Mouse (Mus musculus): ENCODE data around the gene Gpr162. TPM values are rescaled to one million over a fixed set of nuclear protein-coding genes. Genes with fewer than 3 reads are reported as not detected.

Gpr162 gene
- total and polyA plus RNA-seq, 2 experiments from 2014 or later: 39.3 to 225 TPM

GRCm38 (mm10) chr6:124817125-124817524 lies 46.7 kb downstream of the Gpr162 start:
- Histone ChIP-seq H3K36me3 (ENCODE audit: insufficient read depth, low read length) (peaks cover 63% of the 10 kb centered on the region), H3K4me3 (ENCODE audit: low read depth, low read length) (no peak overlapping the region)
- no peak for ATAC-seq (ENCODE audit: low FRiP score)

GRCm38 (mm10) chr6:124816611-124817010 lies 47.2 kb downstream of the Gpr162 start:
- Histone ChIP-seq H3K4me3 (ENCODE audit: low read depth, low read length) (no peak overlapping the region), H3K9ac (replicated peaks; ENCODE audit: low read length, poor library complexity, severe bottlenecking) (no peak overlapping the region), H3K9me3 (ENCODE audit: low read length) (no peaks in the 10 kb centered on the region), H3K27me3 (ENCODE audit: insufficient read depth, low read length) (no peaks in the 10 kb centered on the region), H3K27ac (ENCODE audit: low read depth, low read length) (no peak overlapping the region), H3K36me3 (ENCODE audit: insufficient read depth, low read length) (peaks cover 63% of the 10 kb centered on the region), H3K4me1 (ENCODE audit: insufficient read depth, low read length) (peaks cover 12% of the 10 kb centered on the region), H3K4me2 (ENCODE audit: low read depth, low read length, poor library complexity, severe bottlenecking) (no peak overlapping the region)
- WGBS: 92% methylated on average over 4 of the region's 4 CpGs
- DNase-seq (ENCODE audit: low spot score) (no peak), ATAC-seq (ENCODE audit: low FRiP score) (no peak)
- TF ChIP-seq CTCF (IDR thresholded peaks at IDR 0.05): no peak

More at GRCm38 (mm10) chr6:124817125-124817524, 46.7 kb downstream of the Gpr162 start:
- 95% methylated on average over 11 of the region's 11 CpGs for WGBS
- Histone ChIP-seq H3K27me3 (ENCODE audit: insufficient read depth, low read length) (no peaks in the 10 kb centered on the region), H3K9ac (replicated peaks; ENCODE audit: low read length, poor library complexity, severe bottlenecking) (no peak overlapping the region), H3K27ac (ENCODE audit: low read depth, low read length) (no peak overlapping the region), H3K4me2 (ENCODE audit: low read depth, low read length, poor library complexity, severe bottlenecking) (no peak overlapping the region), H3K9me3 (ENCODE audit: low read length) (no peaks in the 10 kb centered on the region), H3K4me1 (ENCODE audit: insufficient read depth, low read length) (peaks cover 11% of the 10 kb centered on the region)
- TF ChIP-seq CTCF (IDR thresholded peaks at IDR 0.05): no peak
- DNase-seq (ENCODE audit: low spot score): no peak

DNA sequence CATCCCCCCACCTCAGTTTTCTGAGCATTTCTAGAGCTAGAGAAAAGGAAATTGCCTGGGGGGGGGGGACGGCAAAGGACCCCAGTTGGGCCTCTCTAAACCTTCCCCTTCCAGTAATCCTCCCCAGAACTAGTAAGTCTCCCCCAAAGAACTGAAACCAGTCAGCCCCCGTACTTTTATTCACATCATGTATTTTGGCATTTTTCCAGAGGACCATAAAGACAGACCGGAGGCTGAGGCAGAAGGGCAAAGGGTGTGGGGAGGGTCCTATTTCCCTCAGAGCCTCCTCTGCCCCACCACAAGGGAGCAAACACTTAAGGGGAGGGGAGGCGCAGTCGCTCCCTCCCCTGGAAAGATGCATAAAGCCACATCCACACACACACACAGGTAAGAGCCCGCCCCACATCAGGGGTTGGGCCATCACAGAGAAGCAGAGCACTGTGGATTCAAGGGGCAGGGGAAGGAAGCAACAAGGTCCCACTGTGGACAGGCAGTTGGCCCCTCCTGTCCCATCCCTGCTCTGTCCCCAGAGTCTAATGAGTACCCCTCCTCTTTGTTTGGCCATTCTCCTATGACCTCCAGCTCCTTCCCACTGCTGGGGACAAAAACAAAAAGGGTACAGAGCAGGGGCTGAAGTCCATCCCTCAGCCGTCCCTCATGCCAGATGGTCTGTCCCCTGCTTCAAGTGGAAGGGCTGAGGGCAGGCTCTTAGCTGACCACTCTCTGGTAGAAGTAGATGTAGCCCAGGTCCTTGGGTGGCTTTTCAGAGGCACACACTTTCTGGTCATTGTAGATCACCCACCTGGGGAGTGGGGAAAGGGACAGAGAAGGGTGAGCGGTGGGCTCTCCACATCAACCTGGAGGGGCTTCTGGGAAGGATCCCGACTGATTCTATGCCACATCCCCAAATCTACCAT lies 48.7 kb downstream of the Gpr162 start:
- Histone ChIP-seq H3K4me1 (ENCODE audit: insufficient read depth, low read length) (peaks cover 12% of the 10 kb centered on the region), H3K36me3 (ENCODE audit: insufficient read depth, low read length) (peaks cover 53% of the 10 kb centered on the region), H3K9me3 (ENCODE audit: low read length) (no peaks in the 10 kb centered on the region), H3K27ac (ENCODE audit: low read depth, low read length) (no peak overlapping the region), H3K27me3 (ENCODE audit: insufficient read depth, low read length) (no peaks in the 10 kb centered on the region), H3K4me2 (ENCODE audit: low read depth, low read length, poor library complexity, severe bottlenecking) (peak overlapping the region; percentile 87; the same call in 1 of the 2 replicates), H3K4me3 (ENCODE audit: low read depth, low read length) (no peak overlapping the region), H3K9ac (replicated peaks; ENCODE audit: low read length, poor library complexity, severe bottlenecking) (0 out of 2 replicates have a peak overlapping the region, but pooled peaks have one; percentile 19)
- TF ChIP-seq CTCF (IDR thresholded peaks at IDR 0.05): no peak
- ATAC-seq (ENCODE audit: low FRiP score): no peak
- DNase-seq (ENCODE audit: low spot score): peak; percentile 40
- WGBS: 69% methylated on average over 9 of the region's 9 CpGs

DNA sequence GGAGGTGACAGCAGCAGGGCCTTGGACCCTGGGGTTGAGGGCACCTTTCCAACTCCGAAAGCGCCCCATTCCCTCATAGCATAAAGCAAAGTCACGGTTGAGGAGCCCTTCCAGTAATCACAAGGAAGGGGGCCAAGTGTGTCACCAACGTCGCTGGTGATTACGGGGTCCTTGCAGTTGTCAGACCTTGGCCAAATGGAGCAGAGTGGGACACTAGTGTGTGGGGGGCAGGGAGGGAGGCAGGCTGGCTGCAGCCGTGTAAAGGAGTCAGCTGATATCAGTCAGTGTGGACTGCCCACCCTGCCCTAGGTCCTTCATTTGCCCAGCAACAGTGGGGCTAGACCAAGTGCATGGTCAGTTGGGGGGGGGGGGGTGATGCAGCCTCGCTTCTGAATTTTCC lies 49.3 kb downstream of the Gpr162 start:
- Histone ChIP-seq H3K4me1 (ENCODE audit: insufficient read depth, low read length) (peaks cover 14% of the 10 kb centered on the region), H3K4me2 (ENCODE audit: low read depth, low read length, poor library complexity, severe bottlenecking) (peak overlapping the region; percentile 87), H3K4me3 (ENCODE audit: low read depth, low read length) (peak overlapping the region; percentile 61), H3K27ac (ENCODE audit: low read depth, low read length) (peak overlapping the region; percentile 74; the same call in 1 of the 2 replicates), H3K9me3 (ENCODE audit: low read length) (no peaks in the 10 kb centered on the region), H3K36me3 (ENCODE audit: insufficient read depth, low read length) (peaks cover 47% of the 10 kb centered on the region), H3K27me3 (ENCODE audit: insufficient read depth, low read length) (no peaks in the 10 kb centered on the region), H3K9ac (replicated peaks; ENCODE audit: low read length, poor library complexity, severe bottlenecking) (no peak overlapping the region)
- 39% methylated on average over 8 of the region's 8 CpGs for WGBS
- no peak for TF ChIP-seq CTCF (IDR thresholded peaks at IDR 0.05)
- DNase-seq (ENCODE audit: low spot score) (peak; percentile 32), ATAC-seq (ENCODE audit: low FRiP score) (peak; percentile 35)

DNA sequence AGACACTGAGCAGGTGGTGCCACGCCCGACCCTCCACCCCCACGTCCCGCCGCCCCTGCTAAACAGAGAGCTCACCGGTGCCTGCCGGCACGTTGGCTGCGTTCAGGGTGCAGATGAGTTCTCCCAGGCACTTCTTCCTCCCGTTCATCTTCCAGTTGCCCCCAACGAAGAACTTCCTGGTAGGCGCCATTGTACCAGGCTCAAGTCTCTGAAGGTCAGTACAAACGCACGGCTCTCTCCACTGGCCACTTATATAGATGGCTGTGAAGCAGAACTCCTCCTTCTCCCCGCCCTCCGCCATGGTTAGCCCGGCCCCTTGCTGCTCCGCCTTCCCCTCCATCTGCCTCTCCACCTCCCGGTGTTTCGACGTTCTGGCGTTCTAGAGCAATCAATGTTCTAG lies 49.9 kb downstream of the Gpr162 start, which contains the start of gene Tpi1:
Gene Tpi1 (minus strand): TSS at position 364 of the 400 bp plus-strand sequence.
- ATAC-seq (ENCODE audit: low FRiP score) (peak; percentile 83), DNase-seq (ENCODE audit: low spot score) (peak; percentile 93)

DNA sequence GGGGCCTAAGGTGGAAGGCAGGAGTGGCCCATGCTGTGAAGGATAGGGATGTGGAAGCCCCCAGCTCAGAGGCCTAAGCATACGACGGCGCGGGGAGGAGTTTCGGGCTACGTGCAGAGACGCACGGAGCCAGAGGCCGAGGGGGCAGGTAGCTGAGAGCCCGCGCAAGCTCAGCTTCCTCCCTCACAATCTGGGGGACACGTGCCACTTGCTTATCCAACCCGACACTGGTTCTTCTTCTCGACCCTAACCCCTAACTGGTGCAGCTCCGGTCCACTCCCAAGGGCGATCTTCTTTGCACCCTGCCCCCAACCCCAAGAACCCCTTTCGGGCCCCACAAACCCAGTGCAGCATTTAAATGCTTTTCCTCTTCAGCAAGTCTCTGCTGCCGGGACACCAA lies 50.3 kb downstream of the Gpr162 start:
- Histone ChIP-seq H3K4me3 (ENCODE audit: low read depth, low read length) (peak overlapping the region; percentile 61), H3K27ac (ENCODE audit: low read depth, low read length) (peak overlapping the region; percentile 74), H3K27me3 (ENCODE audit: insufficient read depth, low read length) (no peaks in the 10 kb centered on the region), H3K36me3 (ENCODE audit: insufficient read depth, low read length) (peaks cover 41% of the 10 kb centered on the region), H3K9ac (replicated peaks; ENCODE audit: low read length, poor library complexity, severe bottlenecking) (peak overlapping the region; percentile 71), H3K9me3 (ENCODE audit: low read length) (no peaks in the 10 kb centered on the region), H3K4me1 (ENCODE audit: insufficient read depth, low read length) (peaks cover 14% of the 10 kb centered on the region), H3K4me2 (ENCODE audit: low read depth, low read length, poor library complexity, severe bottlenecking) (peak overlapping the region; percentile 87)
- WGBS: 0% methylated on average over 18 of the region's 18 CpGs
- no peak for TF ChIP-seq CTCF (IDR thresholded peaks at IDR 0.05)
- peak; percentile 84 for DNase-seq (ENCODE audit: low spot score)
- peak; percentile 79 for ATAC-seq (ENCODE audit: low FRiP score)

More for the DNA sequence above, 49.9 kb downstream of the Gpr162 start, which contains the start of gene Tpi1:
- Histone ChIP-seq H3K27ac (ENCODE audit: low read depth, low read length) (peak within 1 kb of the TSS; percentile 74), H3K9me3 (ENCODE audit: low read length) (no peaks in the 10 kb centered on the region), H3K4me2 (ENCODE audit: low read depth, low read length, poor library complexity, severe bottlenecking) (peak within 1 kb of the TSS; percentile 87), H3K4me3 (ENCODE audit: low read depth, low read length) (peak within 1 kb of the TSS; percentile 61), H3K9ac (replicated peaks; ENCODE audit: low read length, poor library complexity, severe bottlenecking) (peak within 1 kb of the TSS; percentile 71), H3K4me1 (ENCODE audit: insufficient read depth, low read length) (peaks cover 14% of the 10 kb centered on the region), H3K36me3 (ENCODE audit: insufficient read depth, low read length) (peaks cover 43% of the 10 kb centered on the region), H3K27me3 (ENCODE audit: insufficient read depth, low read length) (no peaks in the 10 kb centered on the region)
- TF ChIP-seq CTCF (IDR thresholded peaks at IDR 0.05): no peak
- under 1% methylated on average over 22 of the region's 22 CpGs for WGBS
